Mouse (Mus musculus) olfactory bulb, adult 2 months (tissue): ENCODE results near the gene Rrp12. TPM values are rescaled to one million over a fixed set of nuclear protein-coding genes. Genes with fewer than 3 reads are reported as not detected.

Experiments
- H3K27ac ChIP-seq: fragments of 200-500 bp; 2 replicates; pipeline ENCODE4 v1.5.1; 2012; ENCODE audit warnings: low read depth, low read length; ENCODE audit not compliant: insufficient read depth
- H3K4me1 ChIP-seq: fragments of 200-500 bp; 2 replicates; pipeline ENCODE4 v1.6.1; 2012; ENCODE audit warnings: low read length; ENCODE audit not compliant: control insufficient read depth, insufficient read depth
- H3K4me3 ChIP-seq: fragments of 200-500 bp; 2 replicates; pipeline ENCODE4 v1.5.1; 2012; ENCODE audit warnings: mild to moderate bottlenecking, low read depth, low read length, moderate library complexity; ENCODE audit not compliant: insufficient read depth
- CTCF ChIP-seq: fragments of 200-500 bp; IDR thresholded peaks from 2 replicates; pipeline ENCODE4 v1.5.1; 2012; ENCODE audit warnings: low read depth, mild to moderate bottlenecking, low read length, moderate library complexity; ENCODE audit not compliant: insufficient read depth
- POLR2A ChIP-seq: fragments of 200-500 bp; IDR thresholded peaks from 2 replicates; pipeline ENCODE4 v1.6.1; 2012; ENCODE audit warnings: mild to moderate bottlenecking, low read depth, low read length, moderate library complexity; ENCODE audit not compliant: insufficient read depth
- WGBS: fragments of 180-500 bp; shearing (Covaris S2); methylation state at CpG from one replicate; pipeline ENCODE4 v1.1.7; 2018; 5-methylcytosine and 5-hydroxymethylcytosine counted together
- polyA plus RNA-seq: library from polyadenylated mRNA; stranded (reverse); fragments of >200 nt; gene quantifications from 2 replicates; pipeline ENCODE4 v1.2.4, GENCODE M21; 2012; ENCODE audit warnings: low replicate concordance; ENCODE audit not compliant: missing spikeins, insufficient read depth, insufficient read length

Gene Rrp12
- polyA plus RNA-seq, 1 experiment, result not detected

- H3K27ac ChIP-seq, result no peak overlapping the region
- 54% methylated on average over 8 of the region's 8 CpGs for WGBS
- TF ChIP-seq POLR2A (no peak), CTCF (no peak)
- H3K4me3 ChIP-seq, result no peak overlapping the region
- no peaks in the 10 kb centered on the region for H3K4me1 ChIP-seq
These were observed 11.2 kb upstream of the Rrp12 start for GRCm38 (mm10) chr19:41907079-41907760.

GRCm38 (mm10) chr19:41906311-41907078 lies 10.5 kb upstream of the Rrp12 start:
- no peak for TF ChIP-seq POLR2A
- TF ChIP-seq CTCF, result no peak

GRCm38 (mm10) chr19:41905246-41905645 lies 9.3 kb upstream of the Rrp12 start:
- H3K27ac ChIP-seq, result no peak overlapping the region
- no peak for TF ChIP-seq CTCF
- TF ChIP-seq POLR2A, result no peak
- H3K4me1 ChIP-seq, result no peaks in the 10 kb centered on the region
- H3K4me3 ChIP-seq, result no peak overlapping the region
- 93% methylated on average over 2 of the region's 2 CpGs for WGBS

More at GRCm38 (mm10) chr19:41906311-41907078, 10.5 kb upstream of the Rrp12 start:
- H3K4me1 ChIP-seq, result no peaks in the 10 kb centered on the region
- no peak overlapping the region for H3K4me3 ChIP-seq
- no peak overlapping the region for H3K27ac ChIP-seq
- 74% methylated on average over 6 of the region's 6 CpGs for WGBS

GRCm38 (mm10) chr19:41902848-41903593 lies 7.0 kb upstream of the Rrp12 start:
- 87% methylated on average over 10 of the region's 10 CpGs for WGBS
- TF ChIP-seq CTCF (no peak), POLR2A (no peak)

GRCm38 (mm10) chr19:41901696-41902095 lies 5.7 kb upstream of the Rrp12 start:
- TF ChIP-seq CTCF (no peak), POLR2A (no peak)
- 37% methylated on average over 2 of the region's 2 CpGs for WGBS
- no peak overlapping the region for H3K4me3 ChIP-seq
- H3K27ac ChIP-seq, result no peak overlapping the region
- no peaks in the 10 kb centered on the region for H3K4me1 ChIP-seq

More at GRCm38 (mm10) chr19:41902848-41903593, 7.0 kb upstream of the Rrp12 start:
- H3K4me1 ChIP-seq, result no peaks in the 10 kb centered on the region
- no peak overlapping the region for H3K4me3 ChIP-seq
- no peak overlapping the region for H3K27ac ChIP-seq

GRCm38 (mm10) chr19:41900495-41901090 lies 4.6 kb upstream of the Rrp12 start:
- 0 out of 2 replicates have a peak, but pooled peaks cover 3% of the 10 kb centered on the region for H3K4me1 ChIP-seq
- TF ChIP-seq POLR2A (no peak), CTCF (no peak)
- H3K27ac ChIP-seq, result no peak overlapping the region
- no peak overlapping the region for H3K4me3 ChIP-seq
- 88% methylated on average over 8 of the region's 8 CpGs for WGBS

GRCm38 (mm10) chr19:41898860-41899259 lies 2.9 kb upstream of the Rrp12 start:
- TF ChIP-seq POLR2A, result no peak
- TF ChIP-seq CTCF, result no peak
- Histone ChIP-seq H3K27ac (no peak overlapping the region), H3K4me3 (no peak overlapping the region), H3K4me1 (peaks cover 8% of the 10 kb centered on the region)
- WGBS, result 57% methylated on average over 4 of the region's 4 CpGs

GRCm38 (mm10) chr19:41896319-41896711 lies 342 bp upstream of the Rrp12 start:
- 10% methylated on average over 18 of the region's 18 CpGs for WGBS
- Histone ChIP-seq H3K4me1 (peaks cover 8% of the 10 kb centered on the region), H3K4me3 (peak overlapping the region; percentile 88), H3K27ac (no peak overlapping the region)
- no peak for TF ChIP-seq POLR2A
- no peak for TF ChIP-seq CTCF
